Mouse (Mus musculus) lung, postnatal 0 days (tissue): ENCODE measurements around the gene Ift122. TPM values are rescaled to one million over a fixed set of nuclear protein-coding genes. Genes with fewer than 3 reads are reported as not detected.

Source experiments
- ATAC-seq: fragments of 200-750 bp; cut with Nextera tagmentation; 2 replicates; pipeline ENCODE4 v1.8.0; 2017; ENCODE audit warnings: moderate library complexity
- DNase-seq: peaks from one replicate; pipeline ENCODE4 v3.0.0-alpha.2; 2016; ENCODE audit warnings: low spot score
- H3K27ac ChIP-seq: fragments of 300-500 bp; sonication (generic); 2 replicates; pipeline ENCODE4 v1.5.1; 2014; ENCODE audit warnings: antibody characterized with exemption, mild to moderate bottlenecking, low read length, mixed read lengths
- H3K27me3 ChIP-seq: fragments of 300-500 bp; sonication (generic); replicated peaks from 2 replicates; pipeline ENCODE4 v1.6.1; 2014; ENCODE audit warnings: low read length, mixed read lengths; ENCODE audit not compliant: insufficient read depth
- H3K36me3 ChIP-seq: fragments of 300-500 bp; sonication (generic); 2 replicates; pipeline ENCODE4 v1.6.1; 2014; ENCODE audit warnings: low read length, mixed read lengths; ENCODE audit not compliant: insufficient read depth
- H3K4me1 ChIP-seq: fragments of 300-500 bp; sonication (generic); 2 replicates; pipeline ENCODE4 v1.6.1; 2014; ENCODE audit warnings: antibody characterized with exemption, low read depth, low read length, mixed read lengths; ENCODE audit not compliant: insufficient read depth
- H3K4me2 ChIP-seq: fragments of 300-500 bp; sonication (generic); replicated peaks from 2 replicates; pipeline ENCODE4 v1.6.1; 2014; ENCODE audit warnings: low read depth, mild to moderate bottlenecking, low read length, moderate library complexity, mixed read lengths
- H3K4me3 ChIP-seq: fragments of 300-500 bp; sonication (generic); 2 replicates; pipeline ENCODE4 v1.5.1; 2014; ENCODE audit warnings: low read depth, low read length
- H3K9ac ChIP-seq: fragments of 300-500 bp; sonication (generic); replicated peaks from 2 replicates; pipeline ENCODE4 v1.6.1; 2014; ENCODE audit warnings: low read depth, mild to moderate bottlenecking
- H3K9me3 ChIP-seq: fragments of 300-500 bp; sonication (generic); 2 replicates; pipeline ENCODE4 v1.6.1; 2016; ENCODE audit warnings: low read length, mixed read lengths
- CTCF ChIP-seq: IDR thresholded peaks from 2 replicates; pipeline ENCODE4 v1.5.1; 2016; ENCODE audit warnings: antibody characterized with exemption, mild to moderate bottlenecking
- EP300 ChIP-seq: IDR thresholded peaks from 2 replicates; pipeline ENCODE4 v1.6.1; 2016; ENCODE audit warnings: antibody characterized with exemption, mild to moderate bottlenecking, control low read depth
- WGBS: fragments of 180-500 bp; shearing (Covaris S2); extraction: QIAGEN DNeasy Blood & Tissue Kit; methylation state at CpG from one replicate; pipeline ENCODE4 v1.1.7; 2014; 5-methylcytosine and 5-hydroxymethylcytosine counted together
- polyA plus RNA-seq: library from polyadenylated mRNA; unstranded; fragments of >200 nt; fragmentation: Nextera tagmentation; extraction: Ambion mirVana; gene quantifications from 2 replicates; pipeline ENCODE4 v1.2.1, GENCODE M21; 2015

The Ift122 gene
- polyA plus RNA-seq, 1 experiment from 2014 or later: 8.3 TPM

GRCm38 (mm10) chr6:115969103-115969502 lies 115.8 kb downstream of the Ift122 start:
- ATAC-seq (no peak), DNase-seq (no peak)
- H3K36me3 ChIP-seq: peaks cover 43% of the 10 kb centered on the region
- no peak overlapping the region for H3K4me2 ChIP-seq
- TF ChIP-seq CTCF (no peak), EP300 (no peak)
- H3K27me3 ChIP-seq: no peaks in the 10 kb centered on the region
- no peak overlapping the region for H3K4me3 ChIP-seq
- no peak overlapping the region for H3K27ac ChIP-seq
- H3K9me3 ChIP-seq: no peaks in the 10 kb centered on the region
- H3K4me1 ChIP-seq: peaks cover 8% of the 10 kb centered on the region; the same call in 1 of the 2 replicates
- H3K9ac ChIP-seq: no peak overlapping the region
- WGBS: 57% methylated on average over 9 of the region's 9 CpGs

- TF ChIP-seq CTCF: 0 out of 2 replicates have a peak, but pooled peaks have one; percentile 5
- no peak for TF ChIP-seq EP300
- H3K9ac ChIP-seq: no peak overlapping the region
Observed at GRCm38 (mm10) chr6:115969952-115970351, 116.7 kb downstream of the Ift122 start.

GRCm38 (mm10) chr6:115971273-115972060 lies 118.2 kb downstream of the Ift122 start:
- no peaks in the 10 kb centered on the region for H3K27me3 ChIP-seq
- WGBS: 33% methylated on average over 13 of the region's 13 CpGs
- H3K9ac ChIP-seq: no peak overlapping the region
- TF ChIP-seq EP300: peak; percentile 78
- TF ChIP-seq CTCF: 0 out of 2 replicates have a peak, but pooled peaks have one; percentile 6
- peaks cover 8% of the 10 kb centered on the region; the same call in 1 of the 2 replicates for H3K4me1 ChIP-seq
- H3K36me3 ChIP-seq: peaks cover 49% of the 10 kb centered on the region
- no peaks in the 10 kb centered on the region for H3K9me3 ChIP-seq
- ATAC-seq: peak; percentile 52
- DNase-seq: peak; percentile 67
- H3K4me2 ChIP-seq: no peak overlapping the region
- H3K27ac ChIP-seq: no peak overlapping the region
- no peak overlapping the region for H3K4me3 ChIP-seq

More at GRCm38 (mm10) chr6:115969952-115970351, 116.7 kb downstream of the Ift122 start:
- ATAC-seq: no peak
- Histone ChIP-seq H3K27ac (no peak overlapping the region), H3K36me3 (peaks cover 46% of the 10 kb centered on the region), H3K27me3 (no peaks in the 10 kb centered on the region), H3K4me1 (peaks cover 8% of the 10 kb centered on the region; the same call in 1 of the 2 replicates), H3K4me3 (no peak overlapping the region), H3K4me2 (no peak overlapping the region), H3K9me3 (no peaks in the 10 kb centered on the region)
- DNase-seq: no peak
- 69% methylated on average over 3 of the region's 6 CpGs for WGBS

GRCm38 (mm10) chr6:115972083-115972764 lies 119.0 kb downstream of the Ift122 start:
- Histone ChIP-seq H3K9me3 (no peaks in the 10 kb centered on the region), H3K27me3 (no peaks in the 10 kb centered on the region), H3K36me3 (peaks cover 42% of the 10 kb centered on the region), H3K4me3 (no peak overlapping the region), H3K4me2 (no peak overlapping the region), H3K9ac (no peak overlapping the region), H3K27ac (no peak overlapping the region), H3K4me1 (peaks cover 8% of the 10 kb centered on the region; the same call in 1 of the 2 replicates)
- WGBS: 59% methylated on average over 7 of the region's 7 CpGs
- ATAC-seq (peak; percentile 42), DNase-seq (no peak)
- no peak for TF ChIP-seq CTCF
- TF ChIP-seq EP300: no peak

- Histone ChIP-seq H3K9ac (no peak overlapping the region), H3K36me3 (peaks cover 38% of the 10 kb centered on the region), H3K27ac (no peak overlapping the region), H3K4me2 (no peak overlapping the region), H3K9me3 (no peaks in the 10 kb centered on the region), H3K4me3 (no peak overlapping the region), H3K4me1 (peaks cover 8% of the 10 kb centered on the region; the same call in 1 of the 2 replicates), H3K27me3 (no peaks in the 10 kb centered on the region)
- DNase-seq (no peak), ATAC-seq (no peak)
- WGBS: 77% methylated on average over 15 of the region's 15 CpGs
- TF ChIP-seq EP300 (no peak), CTCF (no peak)
Observed at GRCm38 (mm10) chr6:115973139-115973875, 120.0 kb downstream of the Ift122 start.
